Mouse (Mus musculus) C2C12 (cell line): ENCODE measurements around the gene Golim4. TPM values are rescaled to one million over a fixed set of nuclear protein-coding genes. Genes with fewer than 3 reads are reported as not detected.
A peak's percentile ranks its signal among the peaks of the same experiment; 100 is the strongest.

Source experiments
- H3K27me3 ChIP-seq: one replicate; pipeline ENCODE4 v1.6.1; 2011; ENCODE audit not compliant: control insufficient read depth, insufficient read depth, insufficient read length
- H3K36me3 ChIP-seq: one replicate; pipeline ENCODE4 v1.6.1; 2011; ENCODE audit not compliant: control insufficient read depth, insufficient read depth
- H3K4me3 ChIP-seq: one replicate; pipeline ENCODE4 v1.5.1; 2011; ENCODE audit warnings: mild to moderate bottlenecking, control low read depth; ENCODE audit not compliant: poor library complexity, insufficient read depth, severe bottlenecking
- H3K79me2 ChIP-seq: one replicate; pipeline ENCODE4 v1.6.1; 2011; ENCODE audit not compliant: control insufficient read depth, insufficient read depth
- H3K79me3 ChIP-seq: one replicate; pipeline ENCODE4 v1.6.1; 2011; ENCODE audit warnings: low read depth, control low read depth
- H3ac ChIP-seq: one replicate; pipeline ENCODE3; 2011; ENCODE audit warnings: low read depth; ENCODE audit not compliant: control insufficient read depth, insufficient read length
- CEBPB ChIP-seq: IDR thresholded peaks from one replicate; pipeline ENCODE4 v1.6.1; 2011; ENCODE audit warnings: low read depth, mild to moderate bottlenecking, control low read depth, moderate library complexity
- CTCF ChIP-seq: IDR thresholded peaks from one replicate; pipeline ENCODE4 v1.5.1; 2011; ENCODE audit not compliant: control insufficient read depth, insufficient read depth, insufficient read length
- FOSL1 ChIP-seq: IDR thresholded peaks from one replicate; pipeline ENCODE4 v1.8.0; 2011; ENCODE audit warnings: mild to moderate bottlenecking, low read length; ENCODE audit not compliant: poor library complexity, insufficient read depth, severe bottlenecking
- MAX ChIP-seq: IDR thresholded peaks from one replicate; pipeline ENCODE4 v1.6.1; 2011; ENCODE audit warnings: mild to moderate bottlenecking, control low read depth
- MYOD1 ChIP-seq: IDR thresholded peaks from one replicate; pipeline ENCODE4 v1.6.1; 2011; ENCODE audit warnings: low read depth; ENCODE audit not compliant: control insufficient read depth, insufficient read length
- MYOG ChIP-seq: IDR thresholded peaks from one replicate; pipeline ENCODE4 v1.6.1; 2011; ENCODE audit not compliant: control insufficient read depth, insufficient read length; ENCODE audit errors: extremely low read depth
- USF1 ChIP-seq: IDR thresholded peaks from one replicate; pipeline ENCODE4 v1.6.1; 2011; ENCODE audit warnings: low read depth, mild to moderate bottlenecking, control low read depth, moderate library complexity
- polyA plus RNA-seq: library from polyadenylated mRNA; unstranded; fragments of >200 nt; fragmentation: generic; extraction: Trizol; gene quantifications from one replicate; pipeline ENCODE4 v1.2.1, GENCODE M21; 2012; ENCODE audit warnings: missing spikeins

The Golim4 gene
- polyA plus RNA-seq, 1 experiment = 12.0 TPM

DNA sequence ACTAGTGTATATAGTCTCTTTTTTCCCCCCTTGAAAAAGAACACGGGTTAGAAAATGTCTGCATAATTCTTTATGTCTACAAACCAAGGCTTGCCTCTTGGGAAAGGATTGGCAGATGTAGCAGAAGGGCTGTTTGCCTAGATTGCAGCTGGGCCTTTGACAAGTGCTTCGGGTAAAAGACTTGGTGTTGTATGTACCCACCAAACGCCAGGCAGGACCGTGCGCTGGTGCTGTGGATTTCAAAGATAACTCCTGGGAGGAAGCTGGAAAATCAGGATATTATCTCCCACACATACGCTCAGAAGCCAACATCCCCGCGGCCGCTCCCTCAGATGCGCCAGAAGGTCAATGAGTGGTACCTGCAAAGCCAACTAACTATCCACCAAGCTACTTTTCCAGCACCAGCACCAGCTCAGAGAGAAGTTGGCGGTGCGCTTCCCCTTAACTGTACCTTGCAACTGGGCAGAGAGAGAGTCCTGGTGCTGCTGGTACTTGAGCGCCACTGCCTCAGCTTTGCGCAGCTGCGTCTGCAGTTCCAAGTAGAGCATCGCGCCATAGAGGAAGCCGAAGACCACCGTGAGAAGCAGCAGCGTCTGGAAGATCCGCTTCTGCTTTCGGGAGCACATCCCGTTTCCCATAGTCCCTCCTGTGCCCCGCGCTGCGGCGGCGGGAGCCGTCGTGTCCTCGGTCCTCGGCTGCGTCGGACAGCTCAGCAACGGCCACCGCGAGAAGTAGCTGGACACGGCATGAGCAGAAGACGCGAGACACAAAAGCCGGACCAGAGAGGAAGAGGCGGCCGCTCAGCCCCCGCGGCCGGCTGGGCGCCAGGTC is 873 bp downstream of the Golim4 start:
- Histone ChIP-seq H3K27me3 (no peaks in the 10 kb centered on the region), H3K36me3 (no peaks in the 10 kb centered on the region), H3K4me3 (peak overlapping the region; percentile 63), H3K79me2 (peaks cover 56% of the 10 kb centered on the region), H3K79me3 (peaks cover 39% of the 10 kb centered on the region), H3ac (peak overlapping the region; percentile 83)
- TF ChIP-seq MYOD1 (no peak), USF1 (no peak), CEBPB (no peak), MYOG (no peak), CTCF (no peak), MAX (no peak), FOSL1 (no peak)

DNA sequence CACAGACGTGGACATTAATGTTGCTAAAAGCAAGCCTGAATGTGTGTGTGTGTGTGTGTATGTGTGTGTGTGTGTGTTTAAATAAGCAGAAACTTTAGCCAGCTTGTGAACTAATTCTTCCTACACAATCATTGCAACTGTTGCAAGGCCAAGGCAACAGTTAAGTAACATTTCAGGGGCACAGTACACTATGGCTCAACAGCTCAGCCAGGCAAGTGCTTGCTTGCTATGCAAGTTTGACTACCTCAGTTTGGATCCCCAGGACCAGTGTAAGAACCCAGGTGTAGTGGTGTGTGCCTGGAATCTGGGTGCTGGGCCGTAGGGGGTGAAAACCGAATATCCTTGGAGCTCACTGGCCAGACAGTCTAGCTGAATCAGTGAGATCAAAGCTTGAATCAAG is 2.6 kb downstream of the Golim4 start:
- Histone ChIP-seq H3ac (peak overlapping the region; percentile 27), H3K36me3 (no peaks in the 10 kb centered on the region), H3K79me2 (peaks cover 70% of the 10 kb centered on the region), H3K79me3 (peaks cover 47% of the 10 kb centered on the region), H3K27me3 (no peaks in the 10 kb centered on the region), H3K4me3 (no peak overlapping the region)
- TF ChIP-seq MYOD1 (no peak), MYOG (no peak), USF1 (no peak), MAX (no peak), CEBPB (no peak), FOSL1 (no peak), CTCF (no peak)

- Histone ChIP-seq H3K27me3 (no peaks in the 10 kb centered on the region), H3K79me2 (peaks cover 87% of the 10 kb centered on the region), H3K79me3 (peaks cover 51% of the 10 kb centered on the region), H3K4me3 (no peak overlapping the region), H3K36me3 (no peaks in the 10 kb centered on the region), H3ac (no peak overlapping the region)
- TF ChIP-seq MYOD1 (no peak), MYOG (no peak), MAX (no peak)
Measured at GRCm38 (mm10) chr3:75952328-75953060, 4.3 kb downstream of the Golim4 start.

DNA sequence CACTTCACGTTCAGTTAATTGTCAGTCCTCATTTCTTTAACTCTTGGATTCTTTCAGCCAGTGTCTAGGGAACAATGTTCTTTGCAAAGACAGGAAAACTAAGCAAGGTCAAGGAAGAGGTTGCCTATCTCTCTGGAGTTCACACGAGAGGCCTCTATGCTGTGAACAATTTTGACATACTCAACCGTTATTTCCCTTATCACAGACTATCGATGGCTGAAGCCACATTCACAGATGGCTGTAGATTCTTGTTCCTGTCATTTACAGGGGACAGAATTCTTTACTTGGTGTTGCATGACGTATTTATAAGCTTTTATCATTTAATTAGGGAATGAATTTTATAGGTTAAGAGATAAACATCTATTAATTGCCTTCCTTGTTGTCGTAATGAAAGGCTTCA is 5.9 kb downstream of the Golim4 start:
- H3K36me3 ChIP-seq = no peaks in the 10 kb centered on the region
- TF ChIP-seq FOSL1 (no peak), MYOD1 (no peak), USF1 (no peak), CTCF (no peak), MAX (no peak), MYOG (no peak), CEBPB (no peak)
- H3K4me3 ChIP-seq = no peak overlapping the region
- no peaks in the 10 kb centered on the region for H3K27me3 ChIP-seq
- H3K79me2 ChIP-seq = peaks cover 95% of the 10 kb centered on the region
- H3K79me3 ChIP-seq = peaks cover 51% of the 10 kb centered on the region
- no peak overlapping the region for H3ac ChIP-seq

DNA sequence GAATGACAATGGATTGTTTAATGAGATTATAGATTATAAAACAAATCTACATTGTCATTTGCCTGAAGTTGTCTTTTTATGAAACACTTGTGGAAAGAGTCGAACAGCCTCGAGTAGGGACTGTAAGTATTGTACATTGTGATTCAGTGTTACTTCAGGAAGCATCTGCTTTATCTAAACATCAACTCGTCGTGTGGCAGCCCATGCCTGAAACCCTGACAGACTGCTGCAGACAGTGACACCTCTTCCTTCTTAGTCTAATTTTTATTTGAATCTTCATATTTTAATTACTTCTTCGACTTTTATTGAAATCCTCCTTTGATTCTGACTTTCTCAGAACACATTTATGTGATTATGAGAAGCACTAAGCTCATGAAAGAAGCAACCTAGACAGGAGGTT is 7.4 kb downstream of the Golim4 start:
- H3K36me3 ChIP-seq = no peaks in the 10 kb centered on the region
- H3K27me3 ChIP-seq = no peaks in the 10 kb centered on the region
- peaks cover 47% of the 10 kb centered on the region for H3K79me3 ChIP-seq
- no peak overlapping the region for H3ac ChIP-seq
- peaks cover 87% of the 10 kb centered on the region for H3K79me2 ChIP-seq
- TF ChIP-seq CTCF (no peak), MYOD1 (no peak), MAX (no peak), MYOG (no peak), FOSL1 (no peak), USF1 (no peak), CEBPB (no peak)
- no peak overlapping the region for H3K4me3 ChIP-seq
